8 mouse cellular contexts compared by ENCODE assay signal in the genomic region with DNA sequence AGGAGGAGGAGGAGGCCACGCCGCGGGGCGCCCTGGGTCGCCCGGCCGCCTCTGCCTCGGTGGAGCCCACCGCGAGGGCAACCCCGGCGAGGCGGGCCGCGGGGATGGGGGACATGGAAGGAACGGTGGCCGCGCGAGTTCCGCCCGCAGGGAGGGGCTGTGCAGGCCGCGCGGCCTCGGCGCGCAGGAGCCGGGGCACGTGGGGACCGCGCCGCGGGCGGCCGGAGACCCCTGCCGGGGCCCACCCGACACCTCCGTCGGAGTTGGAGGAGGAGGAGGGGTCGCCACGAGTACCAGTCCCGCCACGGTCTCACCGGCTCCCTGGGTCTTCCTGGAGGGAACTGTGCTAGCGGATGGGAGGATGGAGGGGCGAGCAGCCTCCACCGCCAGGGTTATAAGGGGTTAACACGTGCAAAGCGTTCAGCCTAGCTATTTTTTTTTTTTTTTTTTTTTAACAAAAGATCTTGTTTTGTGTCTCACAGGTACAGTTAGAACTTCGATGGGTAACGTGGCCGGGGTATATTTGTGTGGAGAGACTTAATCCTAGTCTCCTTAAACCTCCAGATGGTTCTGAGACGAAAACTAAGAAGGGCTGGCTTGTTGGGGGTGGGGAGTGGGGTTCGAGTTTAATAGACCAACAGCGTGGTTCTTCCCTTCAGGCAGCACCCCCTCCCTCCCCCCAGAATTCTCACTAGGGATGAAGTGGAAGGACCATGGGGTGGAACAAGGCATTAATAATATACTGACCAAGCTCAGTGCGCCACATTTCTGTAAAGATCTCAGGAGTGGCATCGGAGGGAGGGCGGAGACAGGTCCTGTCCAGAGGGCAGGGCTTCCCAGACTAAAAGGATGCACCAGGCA. TPM values are rescaled to one million over a fixed set of nuclear protein-coding genes. Genes with fewer than 3 reads are reported as not detected.
A peak's percentile ranks its signal among the peaks of the same experiment; 100 is the strongest.
DNase-seq lines count a peak whose midpoint lies in the region; ATAC-seq and TF ChIP-seq lines count a peak whose summit lies in the region.

No protein-coding gene starts in this region.

- under 1% methylated on average over 32 of the region's 58 CpGs for WGBS in hindbrain, postnatal 0 days
- under 1% methylated on average over 44 of the region's 58 CpGs for WGBS in limb, embryonic 10.5 days
- under 1% methylated on average over 55 of the region's 58 CpGs for WGBS in midbrain, embryonic 10.5 days

- H3K27me3 ChIP-seq in hindbrain, postnatal 0 days (ENCODE audit: insufficient read depth, low read length) = no peaks in the 10 kb centered on the region
- no peaks in the 10 kb centered on the region for H3K27me3 ChIP-seq in limb, embryonic 10.5 days (ENCODE audit: low read depth, poor library complexity, severe bottlenecking)
- no peaks in the 10 kb centered on the region for H3K27me3 ChIP-seq in midbrain, embryonic 10.5 days (ENCODE audit: low read depth, poor library complexity, severe bottlenecking)

- DNase-seq in heart, adult 11 months = peak; percentile 88
- no peak for DNase-seq in heart, adult 8-10 months (ENCODE audit: low spot score)
- peak; percentile 57 for DNase-seq in cerebellum, adult 9-10 months
- DNase-seq in forelimb bud, embryonic 11.5 days (ENCODE audit: low read depth, low spot score) = peak; percentile 48
- peak; percentile 72 for DNase-seq in hindbrain, postnatal 0 days (ENCODE audit: low spot score)
- DNase-seq in limb, embryonic 10.5 days (ENCODE audit: low spot score) = peak; percentile 81
- DNase-seq in midbrain, embryonic 10.5 days (ENCODE audit: low spot score) = peak; percentile 77
- DNase-seq in spleen, postnatal 10 days (ENCODE audit: low spot score in 2 of 2) = peak; percentile 30 to 63

- H3K4me1 ChIP-seq in hindbrain, postnatal 0 days (ENCODE audit: insufficient read depth, low read length) = 0 out of 2 replicates have a peak, but pooled peaks cover 4% of the 10 kb centered on the region
- H3K4me1 ChIP-seq in limb, embryonic 10.5 days = peaks cover 31% of the 10 kb centered on the region
- peaks cover 56% of the 10 kb centered on the region for H3K4me1 ChIP-seq in midbrain, embryonic 10.5 days

- TF ChIP-seq CTCF in hindbrain, postnatal 0 days (IDR thresholded peaks at IDR 0.05; ENCODE audit: low read depth) = no peak

- peak overlapping the region; percentile 97 for H3K27ac ChIP-seq in hindbrain, postnatal 0 days
- peak overlapping the region; percentile 100 for H3K27ac ChIP-seq in limb, embryonic 10.5 days
- peak overlapping the region; percentile 100 for H3K27ac ChIP-seq in midbrain, embryonic 10.5 days (replicated peaks)

- peak overlapping the region; percentile 93 for H3K4me3 ChIP-seq in hindbrain, postnatal 0 days (ENCODE audit: low read length)
- peak overlapping the region; percentile 98 for H3K4me3 ChIP-seq in limb, embryonic 10.5 days
- H3K4me3 ChIP-seq in midbrain, embryonic 10.5 days = peak overlapping the region; percentile 97

- H3K9ac ChIP-seq in hindbrain, postnatal 0 days (replicated peaks; ENCODE audit: low read length) = peak overlapping the region; percentile 98

- peak overlapping the region; percentile 81 for H3K4me2 ChIP-seq in hindbrain, postnatal 0 days (ENCODE audit: low read depth, low read length)

- no peaks in the 10 kb centered on the region for H3K9me3 ChIP-seq in hindbrain, postnatal 0 days (ENCODE audit: low read length)
- no peaks in the 10 kb centered on the region for H3K9me3 ChIP-seq in limb, embryonic 10.5 days (replicated peaks)
- H3K9me3 ChIP-seq in midbrain, embryonic 10.5 days (replicated peaks) = no peaks in the 10 kb centered on the region

- peak; percentile 83 for ATAC-seq in hindbrain, postnatal 0 days

- no peaks in the 10 kb centered on the region for H3K36me3 ChIP-seq in hindbrain, postnatal 0 days (ENCODE audit: insufficient read depth, low read length)
- peaks cover 32% of the 10 kb centered on the region for H3K36me3 ChIP-seq in limb, embryonic 10.5 days
- peaks cover 31% of the 10 kb centered on the region for H3K36me3 ChIP-seq in midbrain, embryonic 10.5 days

RNA-seq across cellular contexts. Expression of a gene that starts 0.7 kb away (rescaled TPM):
- total RNA-seq in heart, adult 8-10 months (2022) = 10 to 100 TPM; 59.4 to 73.3 (median 66.5) TPM
- total RNA-seq in hindbrain, postnatal 0 days (2014; rRNA removed) = 45.4 and 48.7 TPM in 2 replicates
- 174 and 197 TPM in 2 replicates for polyA plus RNA-seq in hindbrain, postnatal 0 days (2015; fragmentation: Nextera tagmentation; extraction: Ambion mirVana)
- polyA plus RNA-seq in limb, embryonic 10.5 days (2016; fragmentation: Nextera tagmentation; extraction: Ambion mirVana) = 343 and 349 TPM in 2 replicates
- polyA plus RNA-seq in midbrain, embryonic 10.5 days (2016; fragmentation: Nextera tagmentation; extraction: Ambion mirVana) = 355 and 424 TPM in 2 replicates

RNA-seq across cellular contexts. Expression of a gene that starts 32.3 kb away (rescaled TPM):
- 10 to 100 TPM; 10.5 to 18.1 (median 12.4) TPM for total RNA-seq in heart, adult 8-10 months (2022)
- 7.0 and 8.4 TPM in 2 replicates for total RNA-seq in hindbrain, postnatal 0 days (2014; rRNA removed)
- polyA plus RNA-seq in hindbrain, postnatal 0 days (2015; fragmentation: Nextera tagmentation; extraction: Ambion mirVana) = 36.2 and 39.4 TPM in 2 replicates
- 19.8 and 20.1 TPM in 2 replicates for polyA plus RNA-seq in limb, embryonic 10.5 days (2016; fragmentation: Nextera tagmentation; extraction: Ambion mirVana)
- 15.1 and 17.3 TPM in 2 replicates for polyA plus RNA-seq in midbrain, embryonic 10.5 days (2016; fragmentation: Nextera tagmentation; extraction: Ambion mirVana)
